ENCODE assay signal across 8 mouse cellular contexts in the genomic region with DNA sequence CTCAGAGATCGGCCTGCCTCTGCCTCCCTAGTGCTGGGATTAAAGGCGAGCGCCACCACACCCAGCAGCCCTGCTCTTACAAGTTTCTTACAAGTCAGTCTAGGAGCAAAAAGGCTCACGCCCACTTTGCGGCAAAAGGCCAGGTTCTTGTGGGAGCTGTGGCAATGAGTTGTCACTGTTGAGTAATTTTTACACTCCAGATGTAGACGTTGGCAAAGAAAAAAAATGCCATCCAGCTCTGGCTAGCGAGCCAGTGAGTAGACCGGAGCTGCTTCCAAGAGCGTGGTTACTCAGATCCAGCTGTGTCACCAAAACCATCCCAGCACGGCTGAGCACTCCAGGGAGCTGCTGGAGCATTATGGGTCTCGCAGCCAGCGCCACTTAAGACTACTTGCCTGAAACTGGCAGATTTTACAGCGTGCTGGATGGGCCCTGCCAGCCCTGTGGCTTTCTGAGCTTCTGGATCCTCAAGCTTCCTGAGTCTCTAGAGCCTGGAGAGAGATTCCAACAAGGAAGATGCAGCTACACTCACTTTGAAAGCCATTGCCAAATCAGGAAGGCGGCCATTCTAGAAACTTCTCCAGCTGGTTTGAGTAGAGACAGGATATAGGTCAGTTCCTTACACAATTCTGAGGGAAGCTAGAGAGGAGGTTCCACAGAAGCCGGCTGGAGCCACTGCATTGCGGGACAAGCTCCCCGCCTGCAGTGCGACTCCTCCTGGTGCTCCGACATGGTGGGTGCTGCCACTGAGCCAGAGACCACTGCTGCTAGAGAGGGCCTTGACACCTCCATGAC. TPM values are rescaled to one million over a fixed set of nuclear protein-coding genes. Genes with fewer than 3 reads are reported as not detected.
DNase-seq lines count a peak whose midpoint lies in the region; ATAC-seq and TF ChIP-seq lines count a peak whose summit lies in the region.

No protein-coding gene starts in this region.

- no peak overlapping the region for H3K4me3 ChIP-seq in liver, embryonic 13.5 days (replicated peaks)
- H3K4me3 ChIP-seq in midbrain, embryonic 10.5 days: no peak overlapping the region
- no peak overlapping the region for H3K4me3 ChIP-seq in thymus, adult 2 months (ENCODE audit: control insufficient read depth, insufficient read depth, low read length)

- TF ChIP-seq CTCF in Patski (IDR thresholded peaks at IDR 0.05): no peak
- no peak for TF ChIP-seq CTCF in thymus, adult 2 months (IDR thresholded peaks at IDR 0.05; ENCODE audit: borderline replicate concordance, control insufficient read depth, extremely low read depth, insufficient read depth, low read length, poor library complexity)

- peak; percentile 20 for DNase-seq in CD4-positive, CD25-positive, alpha-beta regulatory T cell, adult 2 months (ENCODE audit: low read depth, low spot score)
- DNase-seq in Patski (ENCODE audit: low read depth, low spot score): peak; percentile 80
- DNase-seq in liver, embryonic 13.5 days: no peak
- DNase-seq in skeletal muscle tissue, adult 2 months (ENCODE audit: low read depth, low spot score): peak; percentile 54
- no peak for DNase-seq in midbrain, embryonic 10.5 days (ENCODE audit: low spot score)
- no peak for DNase-seq in thymus, adult 2 months

- ATAC-seq in CD4-positive, CD25-positive, alpha-beta regulatory T cell, adult 4 months: no peak
- ATAC-seq in Patski: peak; percentile 28
- ATAC-seq in hematopoietic stem cell, adult 5-6 weeks (replicated peaks in 1 of 2; ENCODE audit: insufficient read depth in 1 of 2, low FRiP score in 2 of 2, low TSS enrichment in 1 of 2, low read depth in 1 of 2, poor library complexity in 2 of 2, severe bottlenecking in 2 of 2): peak; percentile 29 to 34
- no peak for ATAC-seq in liver, embryonic 13.5 days (ENCODE audit: low read depth)

- CTCF ChIA-PET in Patski (lab: Charles Lee): interaction anchor here (1.0 to 15.0 kb wide), 5 partner anchors 16 to 84 kb away, joined by 3 to 157 read pairs (median 4); partner anchors contain the start of gene Mus81

- no peak overlapping the region for H3K4me2 ChIP-seq in liver, embryonic 13.5 days

- H3K9me3 ChIP-seq in liver, embryonic 13.5 days (replicated peaks): no peaks in the 10 kb centered on the region
- H3K9me3 ChIP-seq in midbrain, embryonic 10.5 days (replicated peaks): no peaks in the 10 kb centered on the region

- WGBS in liver, embryonic 13.5 days (ENCODE audit: insufficient replicate concordance): 69% methylated on average over 19 of the region's 19 CpGs
- WGBS in midbrain, embryonic 10.5 days: 84% methylated on average over 19 of the region's 19 CpGs
- 53% methylated on average over 19 of the region's 19 CpGs for WGBS in thymus, adult 2 months

- no peak overlapping the region for H3K9ac ChIP-seq in liver, embryonic 13.5 days

- POLR2A ChIA-PET in Patski (lab: Charles Lee): interaction anchor here (0.6 kb wide), 1 partner anchor 78 kb away, joined by 4 read pairs; no protein-coding TSS in a partner anchor

- no peak for TF ChIP-seq POLR2A in thymus, adult 2 months (IDR thresholded peaks at IDR 0.05; ENCODE audit: control insufficient read depth, extremely low read depth, insufficient read depth, low read length, poor library complexity)

- peaks cover 27% of the 10 kb centered on the region for H3K4me1 ChIP-seq in liver, embryonic 13.5 days (replicated peaks)
- peaks cover 21% of the 10 kb centered on the region for H3K4me1 ChIP-seq in midbrain, embryonic 10.5 days
- peaks cover 41% of the 10 kb centered on the region for H3K4me1 ChIP-seq in thymus, adult 2 months (replicated peaks; ENCODE audit: control insufficient read depth, insufficient read depth, low read length)

- peaks cover 25% of the 10 kb centered on the region for H3K36me3 ChIP-seq in liver, embryonic 13.5 days
- H3K36me3 ChIP-seq in midbrain, embryonic 10.5 days: peaks cover 5% of the 10 kb centered on the region; the same call in 1 of the 2 replicates
- no peaks in the 10 kb centered on the region; the same call in 1 of the 2 replicates for H3K36me3 ChIP-seq in thymus, adult 2 months (ENCODE audit: control insufficient read depth, insufficient read depth, low read length)

- no peaks in the 10 kb centered on the region for H3K27me3 ChIP-seq in Patski
- H3K27me3 ChIP-seq in liver, embryonic 13.5 days: no peaks in the 10 kb centered on the region
- H3K27me3 ChIP-seq in midbrain, embryonic 10.5 days (ENCODE audit: low read depth, poor library complexity, severe bottlenecking): peaks cover 16% of the 10 kb centered on the region
- no peaks in the 10 kb centered on the region for H3K27me3 ChIP-seq in thymus, adult 2 months (ENCODE audit: control insufficient read depth, insufficient read depth, low read length)

- 0 out of 2 replicates have a peak overlapping the region, but pooled peaks have one; percentile 50 for H3K27ac ChIP-seq in liver, embryonic 13.5 days
- no peak overlapping the region for H3K27ac ChIP-seq in midbrain, embryonic 10.5 days (replicated peaks)
- H3K27ac ChIP-seq in thymus, adult 2 months (ENCODE audit: control insufficient read depth, insufficient read depth, low read length): no peak overlapping the region

- in situ Hi-C loops in Patski (cut with MboI; ENCODE audit: low pct_unique_long_range_greater_than_20kb): no loop called here

RNA-seq across cellular contexts. Expression of gene Ap5b1, which starts 4.7 kb away (rescaled TPM):
- 1 to 10 TPM; 3.8 to 7.4 TPM for polyA plus RNA-seq in CD4-positive, CD25-positive, alpha-beta regulatory T cell, adult 4 months (2017; shearing (Covaris generic))
- polyA plus RNA-seq in Patski (2021): 8.3 TPM
- 6.5 and 6.8 TPM in 2 replicates for total RNA-seq in hematopoietic stem cell, adult 5-6 weeks (2017)
- polyA plus RNA-seq in liver, embryonic 13.5 days (2015; fragmentation: Nextera tagmentation; extraction: Ambion mirVana): 2.3 and 2.9 TPM in 2 replicates
- 1.6 and 2.3 TPM in 2 replicates for polyA plus RNA-seq in midbrain, embryonic 10.5 days (2016; fragmentation: Nextera tagmentation; extraction: Ambion mirVana)
- 35.0 and 38.9 TPM in 2 replicates for polyA plus RNA-seq in thymus, adult 2 months (2012; rRNA removed)

RNA-seq across cellular contexts. Expression of gene Ovol1, which starts 12.1 kb away (rescaled TPM):
- polyA plus RNA-seq in CD4-positive, CD25-positive, alpha-beta regulatory T cell, adult 4 months (2017; shearing (Covaris generic)): not detected
- 0.08 TPM for polyA plus RNA-seq in Patski (2021)
- not detected in 2 replicates for total RNA-seq in hematopoietic stem cell, adult 5-6 weeks (2017)
- polyA plus RNA-seq in liver, embryonic 13.5 days (2015; fragmentation: Nextera tagmentation; extraction: Ambion mirVana): 0.06 and 0.09 TPM in 2 replicates
- polyA plus RNA-seq in midbrain, embryonic 10.5 days (2016; fragmentation: Nextera tagmentation; extraction: Ambion mirVana): 0.16 and 0.29 TPM in 2 replicates
- polyA plus RNA-seq in thymus, adult 2 months (2012; rRNA removed): 1.4 and 1.9 TPM in 2 replicates

RNA-seq across cellular contexts. Expression of gene Rnaseh2c, which starts 29.1 kb away (rescaled TPM):
- polyA plus RNA-seq in CD4-positive, CD25-positive, alpha-beta regulatory T cell, adult 4 months (2017; shearing (Covaris generic)): 100 to 1,000 TPM in 1 of 2 experiments, 10 to 100 TPM in 1; 55.0 to 102 TPM
- 79.1 TPM for polyA plus RNA-seq in Patski (2021)
- total RNA-seq in hematopoietic stem cell, adult 5-6 weeks (2017): 47.9 and 73.0 TPM in 2 replicates
- 164 and 176 TPM in 2 replicates for polyA plus RNA-seq in liver, embryonic 13.5 days (2015; fragmentation: Nextera tagmentation; extraction: Ambion mirVana)
- polyA plus RNA-seq in midbrain, embryonic 10.5 days (2016; fragmentation: Nextera tagmentation; extraction: Ambion mirVana): 186 and 200 TPM in 2 replicates
- 87.0 and 96.5 TPM in 2 replicates for polyA plus RNA-seq in thymus, adult 2 months (2012; rRNA removed)

RNA-seq across cellular contexts. Expression of gene Kat5, which starts 37.5 kb away (rescaled TPM):
- 10 to 100 TPM; 38.8 to 84.9 TPM for polyA plus RNA-seq in CD4-positive, CD25-positive, alpha-beta regulatory T cell, adult 4 months (2017; shearing (Covaris generic))
- polyA plus RNA-seq in Patski (2021): 56.5 TPM
- total RNA-seq in hematopoietic stem cell, adult 5-6 weeks (2017): 67.9 and 88.5 TPM in 2 replicates
- 21.7 and 23.8 TPM in 2 replicates for polyA plus RNA-seq in liver, embryonic 13.5 days (2015; fragmentation: Nextera tagmentation; extraction: Ambion mirVana)
- 65.6 and 74.8 TPM in 2 replicates for polyA plus RNA-seq in midbrain, embryonic 10.5 days (2016; fragmentation: Nextera tagmentation; extraction: Ambion mirVana)
- 90.0 and 106 TPM in 2 replicates for polyA plus RNA-seq in thymus, adult 2 months (2012; rRNA removed)

Comparison
In these comparisons a context has a peak if more than half of its experiments do, and no peak if none do; other contexts are left out.
1. DNase-seq: peak in CD4-positive, CD25-positive, alpha-beta regulatory T cell, adult 2 months (single experiment), Patski (single experiment) and skeletal muscle tissue, adult 2 months (single experiment); none in liver, embryonic 13.5 days (single experiment), midbrain, embryonic 10.5 days (single experiment) and thymus, adult 2 months (single experiment).
2. ATAC-seq: peak in Patski (single experiment) and hematopoietic stem cell, adult 5-6 weeks (2 of 2); none in CD4-positive, CD25-positive, alpha-beta regulatory T cell, adult 4 months (single experiment) and liver, embryonic 13.5 days (single experiment).